Mouse (Mus musculus): ENCODE measurements around the gene Ston2. TPM values are rescaled to one million over a fixed set of nuclear protein-coding genes. Genes with fewer than 3 reads are reported as not detected.
A peak's percentile ranks its signal among the peaks of the same experiment; 100 is the strongest.

Gene Ston2
- total RNA-seq, 2 experiments from 2014 or later = 28.8 to 33.1 TPM

DNA sequence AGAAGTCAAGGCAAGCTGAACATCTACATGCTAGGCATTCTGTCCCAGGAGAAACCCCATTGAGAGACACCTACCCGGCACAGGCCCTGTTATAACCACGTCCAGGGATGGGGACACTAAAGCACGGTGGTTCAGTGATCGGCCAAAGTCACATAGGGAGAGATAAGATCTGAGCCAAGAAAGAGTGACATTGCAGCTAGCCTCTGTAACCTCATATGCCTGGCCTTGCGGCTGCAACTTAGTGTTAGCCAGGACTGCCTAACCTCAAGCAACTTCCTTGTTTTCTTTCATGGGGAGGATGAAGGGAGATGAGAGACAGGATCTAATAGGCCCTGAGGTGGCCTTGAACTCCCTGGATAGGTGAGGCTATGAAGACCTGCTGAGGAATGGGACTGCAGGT, 122.8 kb downstream of the Ston2 start:
- no peak for DNase-seq (ENCODE audit: low spot score in 2 of 2)

DNA sequence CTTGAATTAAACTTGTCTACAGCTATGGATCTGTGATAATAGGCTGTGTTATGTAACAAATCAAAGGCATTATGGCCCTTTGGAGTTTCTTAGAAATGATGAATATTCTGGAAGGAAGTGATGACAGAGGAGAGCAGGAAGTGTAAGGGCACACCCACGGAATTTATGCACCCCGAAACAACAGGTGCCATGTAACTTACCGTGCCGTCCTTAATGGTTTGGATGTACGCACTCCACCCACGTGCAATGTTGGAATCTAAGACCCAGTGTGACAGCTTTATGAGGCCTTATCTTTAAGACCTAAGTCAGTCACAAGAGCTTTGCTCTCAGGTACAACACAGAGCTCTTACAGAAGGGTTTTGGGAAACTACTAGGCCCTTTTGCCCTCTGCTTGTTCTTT, 124.9 kb downstream of the Ston2 start:
- DNase-seq (ENCODE audit: low spot score in 2 of 2) = no peak

DNA sequence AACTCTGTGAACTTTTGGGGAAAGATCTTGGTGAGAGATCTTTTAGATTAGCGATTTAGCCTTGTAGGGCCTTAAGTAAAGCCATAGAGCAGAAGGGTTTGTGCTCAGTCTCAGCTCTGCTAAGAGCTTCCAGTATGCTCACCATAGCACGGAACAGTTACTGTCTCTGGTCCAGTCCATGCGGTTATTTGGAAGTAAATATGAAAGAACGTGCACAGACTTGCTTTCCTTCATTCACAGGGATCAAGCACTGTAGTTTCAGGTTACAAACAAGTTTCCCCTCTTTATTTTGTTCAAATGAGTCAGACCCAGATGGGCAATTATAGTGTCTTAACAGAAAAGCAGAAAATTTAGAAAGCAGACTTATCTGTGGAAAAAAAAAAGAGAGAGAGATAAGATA, 125.3 kb downstream of the Ston2 start:
- DNase-seq (ENCODE audit: low spot score in 2 of 2) = no peak

DNA sequence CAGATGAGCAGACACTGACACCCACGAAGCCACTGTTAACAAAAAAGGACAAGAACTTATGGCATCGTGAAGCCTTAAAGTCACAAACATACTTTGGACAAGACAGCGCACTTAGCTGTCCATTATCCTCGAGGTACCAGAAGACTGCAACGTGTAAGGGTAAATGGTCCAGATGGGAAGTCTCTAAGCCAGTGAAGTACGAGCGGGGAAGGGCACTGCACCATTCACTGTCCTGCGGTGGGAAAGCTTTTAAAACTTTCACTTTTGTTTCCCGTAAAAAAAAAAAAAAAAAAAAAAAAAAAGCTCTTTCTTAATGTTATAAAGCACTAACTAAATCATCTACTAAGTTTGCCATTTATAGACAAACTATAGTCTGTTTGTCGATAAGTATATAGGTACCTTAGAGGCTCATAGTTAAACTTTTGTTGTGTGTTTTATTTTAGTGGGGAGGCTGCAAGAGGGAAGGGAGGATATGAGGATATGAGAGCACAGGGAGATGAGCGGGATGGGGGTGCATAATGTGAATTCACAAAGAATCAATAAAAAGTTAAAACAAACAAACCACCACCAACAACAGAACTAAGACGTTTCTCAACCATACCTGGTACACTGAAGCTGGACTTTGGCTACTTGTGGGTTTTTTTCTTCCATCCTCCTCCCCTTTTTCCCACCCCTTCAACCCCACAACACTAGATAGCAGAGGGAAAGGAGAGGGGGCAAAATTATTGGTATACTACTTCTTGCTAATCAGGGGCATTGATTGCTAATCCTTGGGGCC, 127.4 kb downstream of the Ston2 start:
- no peak for DNase-seq (ENCODE audit: low spot score in 2 of 2)

DNA sequence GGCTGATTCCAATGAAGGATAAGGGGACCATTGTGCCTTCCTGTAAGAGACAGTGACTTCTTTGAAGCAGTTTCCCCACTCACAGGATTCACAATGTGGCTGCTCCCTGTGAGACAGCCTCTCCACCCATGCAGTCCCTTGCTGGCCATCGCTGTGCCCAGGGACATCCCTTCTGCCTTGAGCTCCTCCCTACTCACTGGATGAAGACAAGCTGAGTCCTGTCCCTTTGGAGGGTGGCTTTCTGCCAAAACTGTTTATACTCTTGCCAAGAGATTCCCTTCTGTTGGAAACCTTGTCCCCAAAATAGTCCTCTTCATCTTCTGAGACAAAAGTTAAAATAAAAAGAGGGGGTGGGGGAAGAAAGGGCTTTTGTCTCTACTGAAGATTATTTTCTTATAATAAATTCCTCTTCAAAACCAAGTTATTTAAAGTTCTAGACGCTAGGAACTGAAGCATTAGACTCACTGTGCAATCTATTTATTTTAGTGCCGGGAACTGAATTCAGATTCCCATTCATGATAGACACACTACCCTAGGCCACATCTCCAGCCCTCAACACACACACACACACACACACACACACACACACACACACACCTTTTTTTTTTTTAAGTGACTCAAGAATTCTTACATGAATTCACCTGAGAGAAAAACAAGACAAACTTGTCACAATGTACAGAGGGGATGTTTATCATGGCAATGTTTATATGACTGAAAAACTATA, 133.6 kb downstream of the Ston2 start:
- DNase-seq (ENCODE audit: low spot score in 2 of 2) = peak; percentile 28 to 54

DNA sequence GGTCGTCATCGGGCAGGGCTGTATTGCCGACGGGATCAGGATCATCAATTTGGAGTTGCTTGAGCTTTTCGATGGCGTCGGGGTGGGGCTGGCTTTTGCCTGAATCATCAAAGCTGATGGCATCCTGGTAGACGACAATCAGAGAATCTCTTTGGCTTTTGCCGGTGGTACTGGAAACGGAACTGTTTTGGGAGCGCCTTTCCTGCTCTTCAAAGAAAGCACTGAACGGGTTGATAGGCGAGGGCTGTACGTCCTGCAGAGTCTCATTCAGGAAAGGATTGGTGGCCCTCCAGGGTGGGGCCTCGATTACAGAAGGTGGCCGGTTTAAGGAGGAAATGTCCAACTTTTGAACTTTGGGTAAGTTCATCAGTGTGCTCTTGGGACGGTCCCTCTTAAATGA, 139.8 kb downstream of the Ston2 start:
- no peak for DNase-seq (ENCODE audit: low spot score in 2 of 2)

DNA sequence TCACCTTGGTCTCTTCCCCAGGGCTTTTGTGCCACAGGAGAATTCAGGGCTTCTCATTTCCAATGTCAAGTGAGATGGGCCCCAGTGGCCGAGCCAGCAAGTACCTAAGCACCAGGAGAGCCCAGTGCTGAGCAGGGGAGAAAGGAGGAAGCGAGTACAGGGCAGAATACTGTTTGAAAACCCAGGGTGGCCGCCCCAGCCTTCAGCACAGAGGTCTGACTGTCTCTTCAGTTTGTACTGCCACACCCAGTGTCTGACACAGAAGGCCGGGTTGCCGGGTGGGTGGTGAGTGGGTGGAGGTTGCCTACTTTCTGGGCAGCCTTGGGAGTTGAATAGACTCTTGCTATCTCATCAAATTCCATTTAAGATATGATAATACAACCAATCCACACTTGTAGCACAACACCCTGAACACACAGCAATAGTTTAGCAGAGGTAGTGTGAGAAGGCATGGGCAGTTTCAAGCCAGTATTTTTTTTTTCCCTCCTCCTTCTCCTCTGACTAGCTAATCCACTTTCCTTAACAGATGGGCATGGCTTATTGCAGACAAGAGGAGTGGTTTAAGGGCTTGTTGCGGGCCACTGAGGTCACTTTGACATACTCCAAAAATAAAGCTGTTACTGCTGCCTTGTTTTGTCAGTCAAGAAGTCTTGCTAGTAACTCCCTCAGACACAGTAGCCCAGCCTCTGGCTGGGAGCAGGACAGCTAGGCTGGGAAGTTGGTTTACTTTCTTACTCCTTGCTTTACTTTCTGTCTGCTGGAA, 142.6 kb downstream of the Ston2 start:
- DNase-seq (ENCODE audit: low spot score in 2 of 2) = no peak

DNA sequence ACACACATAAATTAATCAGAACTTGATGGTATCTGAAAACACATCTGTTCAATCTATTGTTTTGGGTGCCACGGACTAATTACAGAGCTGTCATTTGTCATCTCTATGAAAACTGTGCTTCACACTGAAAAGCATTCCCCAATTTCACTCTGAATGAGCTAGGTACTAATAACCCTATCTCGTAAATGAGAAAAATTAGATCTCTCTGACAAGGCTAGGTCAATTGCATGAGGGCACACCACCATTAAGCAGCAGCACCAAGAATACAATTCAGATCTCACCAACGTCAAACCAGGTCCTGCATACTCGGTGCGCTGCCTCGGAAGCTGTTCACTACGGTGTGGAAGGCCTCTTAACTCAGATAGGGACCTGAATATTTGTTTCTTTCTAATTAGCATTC, 145.0 kb downstream of the Ston2 start:
- DNase-seq (ENCODE audit: low spot score in 2 of 2) = no peak

DNA sequence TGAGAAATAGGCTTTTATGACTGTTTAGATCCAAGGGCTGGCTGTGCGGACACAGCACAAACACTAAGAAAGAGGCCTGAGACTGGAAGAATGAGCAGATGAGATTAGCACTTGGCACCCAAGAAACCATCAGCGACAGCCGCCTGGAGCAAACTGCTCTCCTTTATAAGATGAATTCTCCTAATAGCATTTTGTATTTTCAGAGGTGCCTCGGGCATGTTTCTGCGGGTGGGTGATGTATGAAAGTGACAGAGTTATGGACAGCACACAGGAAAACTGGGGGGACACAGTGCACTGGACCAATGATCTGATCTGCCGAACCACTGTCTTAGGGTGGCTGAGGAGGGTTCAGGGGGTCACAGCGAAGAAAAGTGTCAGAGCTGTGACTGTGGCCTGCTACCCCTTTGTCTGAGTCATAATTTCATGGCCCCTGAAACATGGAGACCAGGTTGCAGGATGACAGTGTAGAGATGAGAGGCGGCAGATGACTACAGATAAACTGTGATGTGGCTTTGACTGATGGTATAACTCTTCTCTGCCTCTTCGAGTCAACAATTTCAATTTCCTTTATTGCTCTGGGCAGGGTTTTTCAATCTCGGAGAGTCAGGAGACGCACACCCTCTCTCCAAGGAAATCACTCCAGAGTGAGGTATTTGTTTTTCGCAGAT, 145.6 kb downstream of the Ston2 start:
- DNase-seq (ENCODE audit: low spot score in 2 of 2) = no peak

DNA sequence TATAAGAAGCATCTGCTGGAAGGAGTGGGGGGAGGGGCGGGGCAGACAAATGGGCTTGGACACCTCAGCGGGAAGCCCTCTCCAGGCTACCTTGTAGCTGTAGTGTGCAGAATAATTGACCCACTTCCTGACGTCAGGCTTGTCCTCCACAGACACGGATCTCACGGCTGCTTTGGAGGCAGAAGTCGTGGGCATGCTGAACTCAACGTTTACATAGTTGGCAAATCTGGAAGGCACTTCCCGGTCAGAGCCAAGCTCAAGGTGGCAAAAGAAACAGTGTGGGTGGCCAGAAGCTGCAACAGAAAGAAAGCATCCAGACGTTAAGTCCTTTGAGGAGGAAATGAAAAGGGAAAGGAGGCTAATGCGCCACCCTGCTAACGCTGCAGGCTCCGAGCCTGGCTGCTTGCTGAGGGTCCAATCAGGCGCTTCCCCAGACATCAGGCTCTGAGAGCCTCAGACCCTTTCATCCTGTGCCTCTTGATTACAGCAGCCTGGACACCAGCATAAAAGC, 146.5 kb downstream of the Ston2 start:
- DNase-seq (ENCODE audit: low spot score in 2 of 2) = peak; percentile 28 to 46

DNA sequence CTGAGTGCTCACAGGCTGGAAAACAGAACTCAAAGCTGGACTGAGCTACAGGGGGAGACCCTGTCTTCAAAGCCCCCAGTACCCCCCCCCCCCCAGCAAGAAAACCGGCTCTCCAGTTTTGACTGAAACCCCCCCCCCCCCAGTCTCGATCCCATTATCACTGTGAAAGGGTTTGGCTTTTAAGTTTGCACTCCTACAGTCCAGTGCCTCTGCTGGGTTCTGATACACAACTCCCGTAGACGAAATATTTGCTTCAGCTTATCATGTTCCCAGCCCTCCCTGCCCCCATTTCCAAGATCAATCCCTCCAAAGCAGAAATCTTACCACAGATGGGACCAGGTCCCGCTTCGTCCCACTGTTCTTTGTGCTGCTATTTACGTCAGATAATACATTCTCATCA, 147.1 kb downstream of the Ston2 start:
- DNase-seq (ENCODE audit: low spot score in 2 of 2) = no peak

DNA sequence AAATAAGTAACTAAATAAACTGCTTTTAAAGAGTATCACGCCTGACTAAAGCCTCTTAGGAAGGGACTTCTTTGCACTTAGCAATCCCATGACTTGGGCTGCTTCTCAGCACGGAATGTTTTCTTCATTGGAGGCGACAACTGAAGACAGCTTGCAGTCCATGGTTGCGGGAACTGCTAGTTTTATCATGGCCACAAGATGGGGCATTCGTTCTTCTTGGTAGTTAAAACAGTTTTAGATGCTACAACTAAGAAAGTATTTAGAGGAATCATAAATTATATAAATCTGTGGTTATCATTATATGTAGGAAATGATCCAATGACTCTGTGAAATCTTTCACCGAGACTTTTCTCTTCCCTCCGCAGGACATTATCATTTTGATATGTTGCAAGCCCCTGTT, 147.5 kb downstream of the Ston2 start:
- DNase-seq (ENCODE audit: low spot score in 2 of 2) = peak; percentile 65 to 78

DNA sequence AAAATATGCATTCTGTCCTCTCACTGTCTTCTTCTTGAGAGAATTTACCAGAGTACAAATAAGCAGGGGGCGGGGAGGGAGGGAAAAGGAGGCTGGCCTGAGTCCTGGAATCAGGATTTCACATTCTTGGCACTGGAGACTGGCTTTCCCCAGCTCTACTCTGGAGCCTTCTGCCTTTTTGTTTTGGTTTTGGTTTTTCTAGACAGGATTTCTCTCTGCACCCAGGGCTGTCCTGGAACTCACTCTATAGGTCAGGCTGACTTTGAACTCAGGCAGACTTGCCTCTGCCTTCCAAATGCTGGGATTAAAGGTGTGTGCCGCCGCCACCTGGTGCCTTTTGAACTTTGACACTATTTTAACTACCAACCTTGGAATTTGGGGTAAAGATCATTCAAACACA, 149.8 kb downstream of the Ston2 start:
- no peak for DNase-seq (ENCODE audit: low spot score in 2 of 2)

DNA sequence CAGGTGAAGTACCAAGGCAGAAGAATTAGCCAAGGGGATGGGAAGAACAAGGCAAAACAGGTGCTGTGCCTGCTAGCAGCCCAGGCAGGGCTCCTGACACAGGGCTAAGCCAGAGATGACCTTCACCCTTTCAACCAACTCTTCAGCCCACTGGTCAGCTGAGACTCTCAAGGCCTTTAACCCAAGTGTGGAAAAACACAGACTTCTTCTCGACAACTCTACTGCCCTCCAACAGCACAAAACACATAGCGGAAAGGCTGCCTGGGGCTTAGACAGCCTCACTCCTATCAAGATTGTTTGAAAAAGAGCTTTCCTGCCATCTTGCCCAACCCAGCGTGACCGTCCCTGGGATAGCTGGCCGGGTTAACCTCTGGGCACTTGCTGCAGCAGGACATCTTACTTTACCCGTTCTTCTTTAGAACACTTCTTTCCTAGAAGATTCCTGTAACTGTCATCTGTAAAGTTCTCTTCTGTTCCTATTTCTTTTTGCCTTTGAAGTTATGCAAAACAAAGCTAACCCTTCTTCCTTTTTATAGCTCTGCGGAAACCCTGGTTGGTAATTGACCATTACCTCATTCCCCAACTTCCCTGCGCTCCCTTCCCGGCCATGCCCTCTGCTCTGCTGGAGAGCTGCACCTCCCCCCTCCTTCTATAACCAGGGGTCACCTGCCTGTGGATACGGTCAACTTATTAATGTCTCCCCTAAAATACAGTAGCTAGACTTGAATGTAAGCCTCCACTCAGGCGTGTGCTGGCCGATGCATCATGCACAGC, 150.9 kb downstream of the Ston2 start:
- DNase-seq (ENCODE audit: low spot score in 2 of 2) = no peak

DNA sequence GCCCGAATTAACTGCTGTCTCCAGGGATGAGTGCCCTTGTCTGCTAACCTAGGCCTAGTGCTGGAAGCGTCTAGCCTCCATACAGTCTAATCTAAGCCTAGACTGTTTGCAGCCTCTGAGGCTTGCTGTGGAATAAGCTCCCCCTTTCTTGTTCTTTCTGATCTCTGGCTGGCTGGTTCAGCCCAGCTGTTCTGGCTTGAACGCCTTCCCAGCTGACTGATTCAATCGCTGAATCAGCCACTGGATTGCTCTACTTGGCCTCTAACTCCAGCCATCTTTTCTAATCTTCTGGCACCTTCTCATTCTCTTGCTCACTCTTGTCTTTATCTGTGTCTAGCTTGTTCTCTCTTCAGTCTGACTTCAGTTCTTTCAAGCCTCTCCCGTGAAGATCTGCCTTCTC, 161.7 kb downstream of the Ston2 start:
- no peak for DNase-seq (ENCODE audit: low spot score in 2 of 2)

DNA sequence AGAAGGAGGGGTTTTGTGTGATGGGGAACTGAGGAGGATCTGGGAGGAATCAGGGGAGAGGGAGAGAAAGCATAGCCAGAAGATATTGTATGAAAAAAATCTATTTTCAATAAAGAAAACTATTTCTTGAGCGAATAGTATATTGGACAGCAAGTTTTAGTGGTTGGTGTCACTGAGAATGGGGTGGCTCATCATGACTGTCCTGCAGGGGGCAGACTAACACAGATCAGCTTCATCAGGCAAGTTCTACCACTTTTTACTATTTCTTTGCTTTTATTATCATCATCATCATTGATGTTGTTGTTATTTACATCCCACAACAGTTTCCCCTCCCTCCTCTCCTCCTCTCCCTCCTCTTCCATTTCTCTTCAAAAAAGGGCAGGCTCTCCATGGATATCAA, 163.2 kb downstream of the Ston2 start:
- DNase-seq (ENCODE audit: low spot score in 2 of 2) = peak; percentile 34 to 53

DNA sequence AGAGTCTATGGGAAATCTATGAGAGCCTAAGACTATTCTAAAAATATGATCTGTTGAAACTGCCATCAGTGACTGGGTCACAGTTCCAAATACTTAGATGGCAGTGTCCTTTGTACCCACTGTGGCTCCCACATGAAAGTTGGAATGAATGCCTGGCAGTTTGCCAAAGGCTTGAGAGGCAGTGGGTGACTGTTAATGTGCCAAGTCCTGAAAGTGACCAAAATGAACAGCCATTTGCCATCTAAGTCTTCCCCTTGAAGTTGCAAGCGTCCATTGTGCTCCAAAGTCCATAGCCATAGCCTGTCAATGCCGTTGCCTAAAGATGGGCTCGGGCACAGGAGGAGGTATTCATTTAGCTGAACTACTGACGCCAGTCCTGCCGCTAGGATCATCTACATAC, 178.8 kb downstream of the Ston2 start:
- DNase-seq (ENCODE audit: low spot score in 2 of 2) = peak; percentile 32 to 38

DNA sequence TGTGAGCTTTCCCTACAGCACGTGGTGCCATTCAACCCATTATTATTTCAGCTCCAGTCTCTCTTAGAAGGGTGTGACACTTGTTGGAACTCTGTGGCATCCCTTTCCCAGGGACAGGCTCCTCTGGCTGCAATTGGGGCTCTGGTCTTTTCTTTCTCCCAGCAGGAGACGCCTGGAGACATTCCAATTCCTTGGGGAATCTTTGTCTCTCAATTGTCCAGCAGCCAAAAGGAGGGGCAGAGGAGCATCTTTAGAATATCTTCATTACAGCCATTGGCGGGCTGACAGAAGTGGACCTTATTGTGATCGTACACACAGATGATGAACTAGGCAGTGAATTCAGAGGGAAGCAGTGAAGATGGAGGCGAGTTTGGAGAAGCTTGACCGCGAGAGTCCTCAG, 180.5 kb downstream of the Ston2 start:
- no peak for DNase-seq (ENCODE audit: low spot score in 2 of 2)

DNA sequence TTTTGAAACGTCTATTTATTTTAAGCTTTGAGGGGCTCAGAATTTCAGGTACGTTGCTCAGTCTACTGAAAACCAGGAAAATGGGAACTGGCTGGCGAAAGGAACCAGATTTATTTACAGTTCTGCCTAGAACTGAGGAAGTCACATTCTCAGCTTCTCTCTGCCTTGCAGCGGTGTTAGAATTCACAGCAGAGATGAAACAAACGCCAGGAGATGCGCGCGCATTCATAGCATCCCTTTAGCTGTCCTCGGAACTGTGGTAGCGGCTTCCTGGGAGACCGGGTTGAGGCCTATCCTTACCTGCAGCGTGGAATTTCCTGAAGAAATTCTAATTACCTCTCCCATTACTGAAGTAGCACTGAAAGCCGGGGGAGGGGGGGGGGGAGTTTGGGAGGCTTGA, 181.5 kb downstream of the Ston2 start:
- no peak for DNase-seq (ENCODE audit: low spot score in 2 of 2)

DNA sequence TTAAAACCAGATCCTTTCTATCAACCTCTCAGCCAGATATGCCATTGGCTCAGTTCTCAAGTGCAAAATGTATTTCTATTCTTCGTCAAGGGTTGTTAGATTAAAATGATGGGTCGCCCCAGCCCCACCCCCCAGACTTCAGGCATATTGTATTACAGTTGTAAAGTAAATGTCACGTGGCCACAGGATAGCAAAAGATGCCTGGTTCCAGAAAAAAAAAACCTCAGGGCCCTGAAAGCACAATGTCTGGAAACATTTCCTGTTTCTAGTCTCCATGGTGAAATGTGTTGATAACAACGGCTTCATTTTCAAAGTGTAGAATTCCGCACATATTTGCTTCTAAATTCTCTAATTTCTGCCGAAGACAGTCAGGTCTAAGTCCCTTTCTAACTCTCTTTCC, 183.6 kb downstream of the Ston2 start:
- no peak for DNase-seq (ENCODE audit: low spot score in 2 of 2)

DNA sequence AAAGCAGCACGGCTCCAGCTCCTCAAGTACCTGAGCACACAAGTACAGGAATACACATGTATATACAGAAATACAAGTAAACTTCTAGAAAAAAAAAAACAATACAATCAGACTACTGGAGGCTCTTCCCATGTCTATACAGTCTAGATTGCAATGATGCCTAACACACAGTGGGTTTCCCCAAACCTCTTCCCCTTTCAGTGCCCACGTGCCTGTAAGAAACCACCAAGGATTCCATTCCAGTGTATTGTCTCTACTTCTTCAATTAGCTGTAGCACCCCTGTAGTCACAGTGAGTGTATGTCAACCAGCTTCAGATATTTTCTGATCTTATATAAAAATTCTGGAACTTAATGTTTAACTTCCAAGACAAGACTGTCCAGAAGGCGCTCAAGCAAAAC, 196.1 kb downstream of the Ston2 start:
- no peak for DNase-seq (ENCODE audit: low spot score in 2 of 2)

Measured in layer of hippocampus, postnatal 10 days (tissue).